Mouse (Mus musculus) CH12.LX (cell line): ENCODE results near the gene 6030445D17Rik. TPM values are rescaled to one million over a fixed set of nuclear protein-coding genes. Genes with fewer than 3 reads are reported as not detected.

Experiments used
- DNase-seq: peaks from one replicate; pipeline ENCODE4 v3.0.0-alpha.2; 2013; ENCODE audit errors: extremely low read depth
- H3K27ac ChIP-seq: 2 replicates; pipeline ENCODE4 v1.5.1; 2012; ENCODE audit warnings: low read depth, mild to moderate bottlenecking, control low read depth, moderate library complexity; ENCODE audit not compliant: insufficient read depth
- H3K27me3 ChIP-seq: replicated peaks from 2 replicates; pipeline ENCODE3; 2012; ENCODE audit warnings: inconsistent platforms
- H3K36me3 ChIP-seq, 2 experiments: replicated peaks in 1 of 2; 2 replicates each; pipeline versions ENCODE3 to v1.6.1; 2012; ENCODE audit warnings: inconsistent platforms in 1 of 2, low read length in 1 of 2, mild to moderate bottlenecking in 1 of 2, mixed read lengths in 1 of 2, moderate library complexity in 1 of 2; ENCODE audit not compliant: control insufficient read depth in 1 of 2, insufficient read depth in 1 of 2
- H3K4me1 ChIP-seq, 2 experiments: 2 replicates each; pipeline ENCODE4 v1.6.1; 2012; ENCODE audit warnings: inconsistent platforms in 1 of 2, moderate library complexity in 1 of 2; ENCODE audit not compliant: insufficient read depth in 2 of 2, control insufficient read depth in 1 of 2
- H3K4me2 ChIP-seq: 2 replicates; pipeline ENCODE4 v1.6.1; 2012; ENCODE audit warnings: low read depth, mild to moderate bottlenecking, control low read depth; ENCODE audit not compliant: poor library complexity, insufficient read depth, severe bottlenecking
- H3K4me3 ChIP-seq, 3 experiments: fragments of 150-350 bp in 1 of 3; sonication (generic) in 1 of 3; replicated peaks in 1 of 3; 2 replicates each; pipeline versions ENCODE3 to v1.5.1; 2011 to 2012; ENCODE audit warnings: low read depth in 2 of 3, low read length in 2 of 3, mild to moderate bottlenecking in 2 of 3, moderate library complexity in 2 of 3, control low read depth in 1 of 3, improper control_type of control experiment in 1 of 3, inconsistent platforms in 1 of 3, mixed read lengths in 1 of 3; ENCODE audit not compliant: poor library complexity in 1 of 3
- H3K79me2 ChIP-seq: replicated peaks from 2 replicates; pipeline ENCODE4 v1.6.1; 2012; ENCODE audit warnings: mild to moderate bottlenecking, moderate library complexity; ENCODE audit not compliant: control insufficient read depth, poor library complexity, insufficient read depth, severe bottlenecking; ENCODE audit errors: extremely low read depth
- H3K9ac ChIP-seq: 2 replicates; pipeline ENCODE4 v1.6.1; 2012; ENCODE audit warnings: low read depth, mild to moderate bottlenecking, control low read depth, moderate library complexity; ENCODE audit not compliant: insufficient read depth
- H3K9me3 ChIP-seq: replicated peaks from 2 replicates; pipeline ENCODE3; 2012; ENCODE audit warnings: low read length, inconsistent platforms, mixed read lengths
- CHD1 ChIP-seq: IDR thresholded peaks from 2 replicates; pipeline ENCODE4 v1.6.1; 2012; ENCODE audit warnings: low read depth, low read length, improper control_type of control experiment, inconsistent platforms
- CTCF ChIP-seq, 2 experiments: IDR thresholded peaks in 1 of 2; conservative IDR thresholded peaks in 1 of 2; 2 replicates each; pipeline ENCODE4 v1.5.1; 2011 to 2012; ENCODE audit warnings: low read depth in 2 of 2, low read length in 2 of 2, improper control_type of control experiment in 1 of 2, inconsistent platforms in 1 of 2, mild to moderate bottlenecking in 1 of 2, moderate library complexity in 1 of 2
- ELF1 ChIP-seq: IDR thresholded peaks from 2 replicates; pipeline ENCODE4 v1.6.1; 2014; ENCODE audit warnings: low read depth, mild to moderate bottlenecking, inconsistent platforms, low read length, improper control_type of control experiment
- EP300 ChIP-seq: IDR thresholded peaks from 2 replicates; pipeline ENCODE4 v1.6.1; 2011; ENCODE audit warnings: low read length, improper control_type of control experiment
- GABPA ChIP-seq: IDR thresholded peaks from 2 replicates; pipeline ENCODE4 v1.6.1; 2012; ENCODE audit warnings: low read depth, low read length, improper control_type of control experiment, inconsistent platforms; ENCODE audit not compliant: insufficient replicate concordance
- HCFC1 ChIP-seq: IDR thresholded peaks from 2 replicates; pipeline ENCODE4 v1.6.1; 2012; ENCODE audit warnings: low read depth, mild to moderate bottlenecking, inconsistent platforms, low read length, improper control_type of control experiment
- JUN ChIP-seq: IDR thresholded peaks from 2 replicates; pipeline ENCODE4 v1.6.1; 2011; ENCODE audit warnings: low read depth, mild to moderate bottlenecking, low read length, improper control_type of control experiment, moderate library complexity; ENCODE audit not compliant: insufficient read depth
- JUND ChIP-seq: conservative IDR thresholded peaks from 2 replicates; pipeline ENCODE4 v1.6.1; 2011; ENCODE audit warnings: low read depth, low read length, improper control_type of control experiment
- KAT2A ChIP-seq: IDR thresholded peaks from 2 replicates; pipeline ENCODE4 v1.6.1; 2012; ENCODE audit warnings: low read length, improper control_type of control experiment, inconsistent platforms; ENCODE audit not compliant: insufficient replicate concordance
- MAX ChIP-seq: IDR thresholded peaks from 2 replicates; pipeline ENCODE4 v1.6.1; 2011; ENCODE audit warnings: low read length, improper control_type of control experiment
- MAZ ChIP-seq: IDR thresholded peaks from 2 replicates; pipeline ENCODE4 v1.6.1; 2012; ENCODE audit warnings: low read depth, mild to moderate bottlenecking, inconsistent platforms, low read length, improper control_type of control experiment, moderate library complexity
- MEF2A ChIP-seq: IDR thresholded peaks from 2 replicates; pipeline ENCODE4 v1.6.1; 2014; ENCODE audit warnings: low read depth, mild to moderate bottlenecking, inconsistent platforms, low read length, improper control_type of control experiment, borderline replicate concordance
- MXI1 ChIP-seq: IDR thresholded peaks from 2 replicates; pipeline ENCODE4 v1.6.1; 2011; ENCODE audit warnings: mild to moderate bottlenecking, low read depth, low read length, improper control_type of control experiment
- PAX5 ChIP-seq: IDR thresholded peaks from 2 replicates; pipeline ENCODE4 v1.6.1; 2012; ENCODE audit warnings: low read length, inconsistent platforms, mixed read lengths
- POLR2A ChIP-seq: IDR thresholded peaks from 2 replicates; pipeline ENCODE4 v1.6.1; 2011; ENCODE audit warnings: low read depth, mild to moderate bottlenecking, improper control_type of control experiment, low read length
- POLR2AphosphoS2 ChIP-seq: IDR thresholded peaks from 2 replicates; pipeline ENCODE4 v1.6.1; 2011; ENCODE audit warnings: low read depth, low read length, improper control_type of control experiment
- RCOR1 ChIP-seq: conservative IDR thresholded peaks from 2 replicates; pipeline ENCODE4 v1.6.1; 2012; ENCODE audit warnings: low read depth, mild to moderate bottlenecking, inconsistent platforms, low read length, improper control_type of control experiment
- USF2 ChIP-seq: conservative IDR thresholded peaks from 2 replicates; pipeline ENCODE4 v1.6.1; 2011; ENCODE audit warnings: low read depth, low read length, improper control_type of control experiment
- ZC3H11A ChIP-seq: IDR thresholded peaks from 2 replicates; pipeline ENCODE4 v1.6.1; 2012; ENCODE audit warnings: low read depth, mild to moderate bottlenecking, inconsistent platforms, low read length, improper control_type of control experiment
- ZKSCAN1 ChIP-seq: IDR thresholded peaks from 2 replicates; pipeline ENCODE4 v1.6.1; 2012; ENCODE audit warnings: low read depth, inconsistent platforms, low read length, improper control_type of control experiment, borderline replicate concordance
- ZMIZ1 ChIP-seq: IDR thresholded peaks from 2 replicates; pipeline ENCODE4 v1.6.1; 2012; ENCODE audit warnings: low read depth, mild to moderate bottlenecking, inconsistent platforms, low read length, improper control_type of control experiment
- ZNF384 ChIP-seq: IDR thresholded peaks from 2 replicates; pipeline ENCODE4 v1.6.1; 2012; ENCODE audit warnings: low read depth, low read length, improper control_type of control experiment, inconsistent platforms
- dilution Hi-C: fragments of 300-500 bp; cut with MboI; formaldehyde crosslinking; loops from 2 replicates; pipeline ENCODE4 v1.14.3; 2020; ENCODE audit warnings: low sequenced_read_pairs; ENCODE audit not compliant: extremely low pct_unique_long_range_greater_than_20kb, extremely low pct_ligation_motif_present
- in situ Hi-C: fragments of 300-500 bp; cut with MboI; formaldehyde crosslinking; loops from 3 replicates; pipeline ENCODE4 v1.14.3; 2019; ENCODE audit warnings: low sequenced_read_pairs, low pct_ligation_motif_present, low pct_unique_long_range_greater_than_20kb, mixed read lengths
- polyA plus RNA-seq: library from polyadenylated mRNA; unstranded; fragments of >175 nt; gene quantifications from 2 replicates; pipeline ENCODE4 v1.2.1, GENCODE M21; 2012; ENCODE audit warnings: low read depth; ENCODE audit not compliant: insufficient read length
- total RNA-seq, 2 experiments: library from RNA; depleted of rRNA; stranded (reverse); fragments of 300-350 nt in 1 of 2; fragments of >200 nt in 1 of 2; gene quantifications; 2 replicates each; pipeline ENCODE4 v1.2.3; 2012 to 2014

Gene 6030445D17Rik
- total and polyA plus RNA-seq, 3 experiments, result not detected

- Histone ChIP-seq H3K9ac (no peak overlapping the region), H3K27me3 (no peaks in the 10 kb centered on the region), H3K4me3 (no peak overlapping the region), H3K79me2 (no peaks in the 10 kb centered on the region), H3K4me2 (no peak overlapping the region), H3K27ac (no peak overlapping the region), H3K4me1 (peaks cover 0 to 5% of the 10 kb centered on the region in 2 experiments; a peak in 2 of 4 replicates), H3K36me3 (no peaks in the 10 kb centered on the region), H3K9me3 (no peaks in the 10 kb centered on the region)
- in situ Hi-C loops (loop anchor here (10.0 kb wide), 1 partner anchor 55 kb away; no protein-coding TSS in a partner anchor), dilution Hi-C loops (no loop called here)
- no peak for DNase-seq
- TF ChIP-seq CTCF (conservative IDR thresholded peaks at IDR 0.05 in 1 of 2, IDR thresholded peaks at IDR 0.05 in 1 of 2; ENCODE audit: low read depth in 2 of 2, low read length in 2 of 2) (no peak), MXI1 (no peak), ZNF384 (no peak), MAX (no peak), HCFC1 (no peak), ZMIZ1 (no peak), MEF2A (no peak), POLR2AphosphoS2 (no peak), USF2 (no peak), MAZ (no peak), ELF1 (no peak), JUN (no peak), JUND (no peak)
Observed at GRCm38 (mm10) chr4:136450271-136450670, 11.8 kb upstream of the 6030445D17Rik start.

GRCm38 (mm10) chr4:136451564-136451963, 10.5 kb upstream of the 6030445D17Rik start:
- DNase-seq, result no peak
- Histone ChIP-seq H3K79me2 (no peaks in the 10 kb centered on the region), H3K4me2 (no peak overlapping the region), H3K4me3 (no peak overlapping the region), H3K9me3 (no peaks in the 10 kb centered on the region), H3K27ac (no peak overlapping the region), H3K4me1 (peaks cover 0 to 5% of the 10 kb centered on the region in 2 experiments; a peak in 2 of 4 replicates), H3K27me3 (no peaks in the 10 kb centered on the region), H3K9ac (no peak overlapping the region), H3K36me3 (no peaks in the 10 kb centered on the region)
- no peak for TF ChIP-seq RCOR1
- no peak for TF ChIP-seq PAX5
- TF ChIP-seq KAT2A, result no peak
- no peak for TF ChIP-seq ZC3H11A
- TF ChIP-seq HCFC1, result no peak
- no peak for TF ChIP-seq POLR2A
- TF ChIP-seq JUN, result no peak
- TF ChIP-seq ZKSCAN1, result no peak
- TF ChIP-seq EP300, result no peak
- no peak for TF ChIP-seq ZMIZ1
- TF ChIP-seq JUND, result no peak
- TF ChIP-seq CHD1, result no peak
- no peak for TF ChIP-seq GABPA
- dilution Hi-C loops, result no loop called here
- in situ Hi-C loops, result loop anchor here (10.0 kb wide), 1 partner anchor 53 kb away; no protein-coding TSS in a partner anchor
